Mouse (Mus musculus): ENCODE data around the gene Rin1.

GRCm38 (mm10) chr19:5051515-5051914, 1.2 kb downstream of the Rin1 start:
- TF ChIP-seq CTCF (IDR thresholded peaks at IDR 0.05; ENCODE audit: borderline replicate concordance, extremely low read depth, insufficient read depth, insufficient read length) (no peak), POLR2A (IDR thresholded peaks at IDR 0.05; ENCODE audit: borderline replicate concordance, extremely low read depth, insufficient read depth, insufficient read length, poor library complexity, severe bottlenecking) (no peak)

All from brain, embryonic 14.5 days (tissue).